Comparison of ENCODE assay signal across 7 mouse cellular contexts in the genomic region with DNA sequence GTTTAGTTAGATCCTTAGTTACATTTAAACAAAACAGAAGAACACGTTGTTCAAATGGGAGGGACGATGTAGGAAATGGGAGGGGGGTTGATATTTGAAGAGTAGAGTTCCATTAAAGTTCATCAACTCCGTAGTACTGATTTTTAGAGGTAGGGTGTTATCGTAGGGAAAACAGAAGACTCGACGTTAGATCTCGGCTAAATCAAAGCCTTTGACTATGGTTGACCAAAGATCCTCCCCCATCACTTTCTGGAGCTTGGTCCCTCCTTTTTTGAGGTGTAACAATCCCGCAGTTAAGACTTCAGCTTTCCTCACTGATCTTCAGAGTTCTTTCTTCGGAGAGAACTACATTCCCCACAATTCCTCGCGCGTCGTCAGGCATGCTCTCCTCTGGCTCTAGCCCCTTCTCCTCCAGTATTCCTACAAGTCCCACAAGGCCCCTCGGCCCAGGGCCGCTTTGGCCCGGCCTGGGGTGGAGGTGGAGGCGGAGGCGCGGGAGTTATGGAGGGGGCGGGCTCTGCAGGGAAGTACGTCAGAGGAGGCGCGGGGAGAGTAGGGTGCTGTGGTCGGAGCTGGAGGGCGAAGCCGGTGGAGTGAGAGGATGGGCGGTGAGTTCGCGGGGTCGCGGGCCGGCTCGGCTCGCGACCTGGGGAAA. TPM values are rescaled to one million over a fixed set of nuclear protein-coding genes. Genes with fewer than 3 reads are reported as not detected.
A peak's percentile ranks its signal among the peaks of the same experiment; 100 is the strongest.
DNase-seq lines count a peak whose midpoint lies in the region; ATAC-seq and TF ChIP-seq lines count a peak whose summit lies in the region.

Cldnd1 (plus strand) TSS at position 434 of the 655 bp plus-strand sequence.

- H3K9ac ChIP-seq in intestine, postnatal 0 days (ENCODE audit: low read depth, low read length) = peak within 1 kb of the TSS; percentile 71
- H3K9ac ChIP-seq in midbrain, embryonic 12.5 days (replicated peaks) = peak within 1 kb of the TSS; percentile 78

- peak within 1 kb of the TSS; percentile 77 for H3K4me2 ChIP-seq in intestine, postnatal 0 days (replicated peaks; ENCODE audit: low read depth)
- H3K4me2 ChIP-seq in midbrain, embryonic 12.5 days (replicated peaks) = peak within 1 kb of the TSS; percentile 66

- H3K36me3 ChIP-seq in embryonic facial prominence, embryonic 10.5 days (replicated peaks) = peaks cover 32% of the 10 kb centered on the region
- peaks cover 22% of the 10 kb centered on the region for H3K36me3 ChIP-seq in intestine, postnatal 0 days (ENCODE audit: control insufficient read depth, insufficient read depth)
- H3K36me3 ChIP-seq in midbrain, embryonic 12.5 days = peaks cover 17% of the 10 kb centered on the region
- peaks cover 18% of the 10 kb centered on the region for H3K36me3 ChIP-seq in small intestine, adult 2 months (ENCODE audit: control insufficient read depth, insufficient read depth, low read length)

- peak within 1 kb of the TSS; percentile 83 for H3K4me3 ChIP-seq in embryonic facial prominence, embryonic 10.5 days
- peak within 1 kb of the TSS; percentile 98 for H3K4me3 ChIP-seq in intestine, postnatal 0 days (ENCODE audit: low read depth, low read length)
- peak within 1 kb of the TSS; percentile 83 for H3K4me3 ChIP-seq in midbrain, embryonic 12.5 days
- peak within 1 kb of the TSS; percentile 65 for H3K4me3 ChIP-seq in small intestine, adult 2 months (ENCODE audit: low read depth, low read length)

- TF ChIP-seq POLR2A in small intestine, adult 2 months (IDR thresholded peaks at IDR 0.05; ENCODE audit: low read depth, low read length) = peak; percentile 65; the same call in 1 of the 2 replicates

- intact Hi-C loops in left cerebral cortex, postnatal 4 days (cut with DNase I) = no loop called here

- no peaks in the 10 kb centered on the region for H3K9me3 ChIP-seq in embryonic facial prominence, embryonic 10.5 days
- no peaks in the 10 kb centered on the region for H3K9me3 ChIP-seq in intestine, postnatal 0 days (ENCODE audit: control insufficient read depth)
- H3K9me3 ChIP-seq in midbrain, embryonic 12.5 days = no peaks in the 10 kb centered on the region

- no peaks in the 10 kb centered on the region for H3K27me3 ChIP-seq in embryonic facial prominence, embryonic 10.5 days (replicated peaks; ENCODE audit: low read depth, poor library complexity, severe bottlenecking)
- no peaks in the 10 kb centered on the region for H3K27me3 ChIP-seq in intestine, postnatal 0 days (replicated peaks; ENCODE audit: control insufficient read depth, insufficient read depth, low read length)
- no peaks in the 10 kb centered on the region for H3K27me3 ChIP-seq in midbrain, embryonic 12.5 days
- H3K27me3 ChIP-seq in small intestine, adult 2 months (ENCODE audit: control insufficient read depth, insufficient read depth, low read length) = no peaks in the 10 kb centered on the region

- WGBS in embryonic facial prominence, embryonic 10.5 days = 2% methylated on average over 35 of the region's 35 CpGs
- WGBS in intestine, postnatal 0 days = 2% methylated on average over 35 of the region's 35 CpGs
- WGBS in midbrain, embryonic 12.5 days = 2% methylated on average over 33 of the region's 35 CpGs
- WGBS in small intestine, adult 2 months = 1% methylated on average over 34 of the region's 35 CpGs

- DNase-seq in adrenal gland, postnatal 10 days = peak; percentile 96
- DNase-seq in embryonic facial prominence, embryonic 10.5 days (ENCODE audit: low spot score) = peak; percentile 98
- DNase-seq in gonadal fat pad, adult 2 months (ENCODE audit: low read depth) = peak; percentile 66
- peak; percentile 97 for DNase-seq in left cerebral cortex, postnatal 4 days

- H3K27ac ChIP-seq in embryonic facial prominence, embryonic 10.5 days (replicated peaks) = peak within 1 kb of the TSS; percentile 92
- H3K27ac ChIP-seq in intestine, postnatal 0 days (ENCODE audit: low read depth, low read length) = peak within 1 kb of the TSS; percentile 83
- H3K27ac ChIP-seq in midbrain, embryonic 12.5 days (replicated peaks) = peak within 1 kb of the TSS; percentile 85
- peak within 1 kb of the TSS; percentile 50; the same call in 1 of the 2 replicates for H3K27ac ChIP-seq in small intestine, adult 2 months (ENCODE audit: insufficient read depth, low read depth, low read length)

- H3K4me1 ChIP-seq in embryonic facial prominence, embryonic 10.5 days = peaks cover 6% of the 10 kb centered on the region; the same call in 1 of the 2 replicates
- H3K4me1 ChIP-seq in intestine, postnatal 0 days (replicated peaks; ENCODE audit: control insufficient read depth, insufficient read depth, low read length) = no peaks in the 10 kb centered on the region
- peaks cover 4% of the 10 kb centered on the region for H3K4me1 ChIP-seq in midbrain, embryonic 12.5 days
- no peaks in the 10 kb centered on the region for H3K4me1 ChIP-seq in small intestine, adult 2 months (ENCODE audit: control insufficient read depth, insufficient read depth, insufficient read length, low read length)

- peak; percentile 100 for ATAC-seq in intestine, postnatal 0 days
- peak; percentile 100 for ATAC-seq in midbrain, embryonic 12.5 days (ENCODE audit: low FRiP score, low read depth)

- TF ChIP-seq CTCF in intestine, postnatal 0 days (IDR thresholded peaks at IDR 0.05; ENCODE audit: low read depth) = no peak
- no peak for TF ChIP-seq CTCF in small intestine, adult 2 months (IDR thresholded peaks at IDR 0.05; ENCODE audit: extremely low read depth, insufficient read length, insufficient replicate concordance, low read depth, low read length)

RNA-seq across cellular contexts. Expression of gene Cldnd1, which starts in this region (rescaled TPM):
- 10 to 100 TPM; 65.5 to 80.0 TPM for total RNA-seq in adrenal gland, postnatal 10 days (2021)
- polyA plus RNA-seq in embryonic facial prominence, embryonic 10.5 days (2016; fragmentation: Nextera tagmentation; extraction: Ambion mirVana) = 101 and 105 TPM in 2 replicates
- polyA plus RNA-seq in gonadal fat pad, adult 2 months (2012; rRNA removed) = 42.4 and 43.2 TPM in 2 replicates
- polyA plus RNA-seq in intestine, postnatal 0 days (2015; fragmentation: Nextera tagmentation; extraction: Ambion mirVana) = 86.0 and 86.1 TPM in 2 replicates
- total RNA-seq in left cerebral cortex, postnatal 4 days (2021) = 100 to 1,000 TPM in 1 of 2 experiments, 10 to 100 TPM in 1; 93.9 to 111 TPM
- 105 and 106 TPM in 2 replicates for polyA plus RNA-seq in midbrain, embryonic 12.5 days (2016; fragmentation: Nextera tagmentation; extraction: Ambion mirVana)
- 28.0 and 43.0 TPM in 2 replicates for polyA plus RNA-seq in small intestine, adult 2 months (2012; rRNA removed)

Comparison
In these comparisons a context has a peak if more than half of its experiments do, and no peak if none do; other contexts are left out.
1. Peak in every context shown above with its lines: DNase-seq, ATAC-seq, H3K4me3 ChIP-seq and H3K27ac ChIP-seq.